Mouse (Mus musculus): ENCODE measurements around the gene Gfod1. TPM values are rescaled to one million over a fixed set of nuclear protein-coding genes. Genes with fewer than 3 reads are reported as not detected.

Gfod1 gene
- total RNA-seq, 4 experiments from 2014 or later, result 3.6 to 4.9 (median 4.3) TPM

- DNase-seq (ENCODE audit: low spot score in 2 of 2), result no peak
Observed at GRCm38 (mm10) chr13:43299171-43299570, 4.8 kb downstream of the Gfod1 start.

DNA sequence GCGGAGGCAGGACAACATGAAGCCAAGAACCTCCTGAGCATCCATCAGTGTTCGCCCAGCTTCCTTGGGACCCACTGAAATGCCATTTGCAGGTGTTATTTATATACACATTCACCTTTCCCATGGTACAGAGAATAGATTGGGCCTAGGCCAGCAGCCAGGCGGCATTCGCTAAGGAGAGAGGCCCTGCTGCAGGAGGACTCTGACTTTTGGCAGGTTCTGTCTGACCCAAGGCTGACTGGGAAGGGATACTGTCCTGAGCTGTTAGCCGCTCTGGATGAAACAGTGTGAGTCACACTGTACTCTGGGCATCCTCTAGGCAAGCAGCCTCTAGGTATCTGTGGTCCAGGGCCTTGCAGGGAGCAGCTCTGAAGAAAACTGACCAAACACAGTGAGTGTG, 6.4 kb downstream of the Gfod1 start:
- no peak for DNase-seq (ENCODE audit: low spot score in 2 of 2)

GRCm38 (mm10) chr13:43296140-43296805, 7.7 kb downstream of the Gfod1 start:
- no peak for DNase-seq (ENCODE audit: low spot score in 2 of 2)

DNA sequence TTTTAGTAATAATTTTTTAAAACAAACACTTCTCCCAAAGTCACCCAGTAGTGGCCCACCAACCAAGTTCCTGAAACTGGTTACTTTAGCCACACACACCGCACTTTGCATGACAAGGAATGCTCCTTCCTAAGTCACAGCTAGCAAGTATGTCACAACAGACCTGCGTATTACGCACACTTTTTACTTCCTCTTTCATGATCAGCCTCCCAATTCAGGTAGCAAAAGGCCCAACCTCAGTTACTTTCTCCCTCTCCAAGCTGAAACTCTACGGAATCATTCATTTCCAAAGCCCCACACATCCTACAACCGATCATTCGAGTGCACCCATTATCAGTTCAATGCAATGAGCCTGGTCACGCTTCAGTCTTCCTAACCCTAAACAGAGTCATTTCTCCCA, 8.3 kb downstream of the Gfod1 start:
- no peak for DNase-seq (ENCODE audit: low spot score in 2 of 2)

DNA sequence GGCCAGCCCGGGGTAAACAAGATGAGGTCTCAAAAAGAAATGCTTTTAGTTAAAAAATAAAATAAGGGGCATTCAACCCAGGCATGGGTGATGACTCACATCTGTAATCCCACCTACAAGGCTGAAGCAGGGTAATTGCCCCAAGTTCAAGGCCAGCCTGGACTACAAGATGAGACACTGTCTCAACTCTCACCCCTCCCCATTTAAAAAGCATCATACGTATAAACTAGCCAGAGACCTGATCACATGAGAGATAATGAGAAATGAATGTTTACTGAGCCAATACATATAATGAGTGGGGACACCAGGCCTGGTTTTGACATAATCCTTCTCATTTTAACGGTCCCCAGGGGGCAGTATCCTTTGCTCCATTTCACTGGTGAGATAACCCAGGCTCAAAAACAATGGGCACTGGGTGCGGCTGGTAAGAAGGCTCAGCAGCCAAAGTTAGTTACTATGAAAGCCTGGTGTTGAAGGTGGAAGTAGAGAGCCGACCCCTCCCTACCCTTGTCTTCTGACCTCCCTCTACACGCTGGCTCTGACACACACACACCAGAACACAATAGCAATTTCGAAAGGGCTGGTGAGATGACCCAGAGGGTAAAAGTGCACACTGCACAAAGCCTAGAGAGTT, 8.9 kb downstream of the Gfod1 start:
- DNase-seq (ENCODE audit: low spot score in 2 of 2), result no peak

- no peak for DNase-seq (ENCODE audit: low spot score in 2 of 2)
Observed at GRCm38 (mm10) chr13:43292892-43293291, 11.1 kb downstream of the Gfod1 start.

DNA sequence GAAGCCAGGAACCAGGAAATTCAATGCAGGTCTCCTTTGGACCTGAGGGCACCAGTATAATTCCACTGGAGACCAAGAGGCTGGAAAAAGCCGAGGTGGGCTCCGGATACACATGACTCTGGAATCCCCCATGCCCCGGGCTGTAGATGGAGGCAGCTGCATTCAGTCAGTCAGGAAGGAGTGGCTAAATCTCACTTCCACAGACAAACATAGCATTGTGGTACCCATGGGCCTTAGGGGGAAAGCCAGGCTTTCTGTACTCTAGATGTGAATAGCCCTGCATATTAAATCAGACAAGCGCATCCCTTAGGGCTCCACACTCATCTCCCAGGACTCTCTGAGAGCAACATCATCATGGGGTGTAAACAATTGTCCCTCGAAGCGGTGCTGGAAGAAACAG, 14.9 kb downstream of the Gfod1 start:
- no peak for DNase-seq (ENCODE audit: low spot score in 2 of 2)

DNA sequence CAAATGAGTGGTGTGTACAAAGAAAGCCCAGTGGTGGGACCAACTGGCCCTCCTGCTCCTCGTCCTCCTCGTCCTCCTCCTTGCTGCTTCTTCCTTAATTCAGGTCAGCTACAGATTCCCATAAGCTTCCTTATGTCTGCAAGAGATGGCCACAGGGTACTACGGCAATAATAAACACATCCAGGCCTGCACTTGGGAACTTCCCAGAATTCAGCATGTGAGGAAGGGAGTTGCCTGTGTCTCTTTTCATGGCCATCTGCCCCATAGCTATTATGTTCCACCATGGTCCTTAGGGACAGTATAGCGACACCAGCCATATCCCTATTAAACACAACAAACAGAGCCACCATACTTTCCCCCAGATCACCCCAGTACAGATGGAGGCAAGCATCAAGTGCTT, 15.5 kb downstream of the Gfod1 start:
- no peak for DNase-seq (ENCODE audit: low spot score in 2 of 2)

GRCm38 (mm10) chr13:43288026-43288425, 15.9 kb downstream of the Gfod1 start:
- DNase-seq (ENCODE audit: low spot score in 2 of 2), result no peak

DNA sequence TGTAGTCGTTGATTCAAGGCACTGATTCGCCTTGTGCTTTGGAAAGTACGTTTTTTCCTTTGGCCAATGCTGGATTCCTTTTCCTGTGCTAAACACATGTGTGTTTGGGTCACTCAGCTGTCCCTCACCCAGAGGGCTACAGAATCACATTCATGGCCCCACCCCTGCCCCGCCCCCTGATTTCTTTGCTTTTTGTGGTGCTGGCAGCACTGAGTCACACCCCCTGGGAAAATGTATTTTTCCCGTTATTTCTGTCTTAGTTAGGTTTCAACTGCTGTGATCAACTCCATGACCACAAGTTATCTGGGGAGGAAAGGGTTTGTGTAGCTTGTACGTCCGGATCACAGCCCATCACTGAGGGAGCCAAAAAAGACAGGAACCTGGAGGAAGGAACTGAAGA, 17.1 kb downstream of the Gfod1 start:
- no peak for DNase-seq (ENCODE audit: low spot score in 2 of 2)

- DNase-seq (ENCODE audit: low spot score in 2 of 2), result no peak
Observed at GRCm38 (mm10) chr13:43284711-43285151, 19.2 kb downstream of the Gfod1 start.

DNA sequence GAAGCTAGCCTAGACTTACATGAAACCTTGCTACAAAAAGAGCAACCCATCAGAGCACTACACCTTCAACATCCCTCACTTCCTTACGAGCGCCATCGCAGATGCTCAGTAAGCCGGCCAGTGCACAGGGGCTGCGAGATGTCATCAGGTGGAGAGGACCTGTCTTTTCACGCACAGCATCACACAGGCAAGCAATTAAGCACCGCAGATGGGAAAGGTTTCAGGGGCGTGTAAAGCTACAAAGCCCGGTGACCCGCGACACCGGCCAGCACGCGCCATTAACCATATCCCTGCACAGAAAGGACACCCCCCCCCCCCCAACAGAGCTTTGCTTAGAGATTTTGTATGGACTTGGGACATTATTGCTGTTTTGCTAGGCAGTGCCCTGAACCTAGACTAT, 30.1 kb downstream of the Gfod1 start:
- DNase-seq (ENCODE audit: low spot score in 2 of 2), result no peak

- DNase-seq (ENCODE audit: low spot score in 2 of 2), result no peak
Observed at GRCm38 (mm10) chr13:43272303-43273135, 31.5 kb downstream of the Gfod1 start.

DNA sequence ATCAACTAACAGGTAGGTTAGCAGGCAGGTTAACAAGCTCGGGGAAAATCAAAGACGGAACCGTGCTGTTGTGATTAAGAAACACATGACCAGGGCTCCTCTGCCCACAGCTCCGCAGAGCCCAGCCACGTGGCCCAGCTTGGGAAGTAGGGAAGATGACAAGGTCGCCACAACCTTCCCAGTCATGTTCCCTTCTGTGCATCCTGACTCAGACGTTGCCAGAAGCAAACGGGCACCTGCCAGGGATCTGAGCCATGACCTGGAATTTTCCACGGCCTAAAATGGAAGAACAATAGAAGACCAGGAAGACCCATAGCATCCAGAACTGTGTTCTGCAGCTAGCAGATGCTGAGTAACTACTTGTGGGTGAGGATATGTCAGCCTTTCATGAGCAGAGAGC, 32.5 kb downstream of the Gfod1 start:
- no peak for DNase-seq (ENCODE audit: low spot score in 2 of 2)

- no peak for DNase-seq (ENCODE audit: low spot score in 2 of 2)
Observed at GRCm38 (mm10) chr13:43270220-43270597, 33.8 kb downstream of the Gfod1 start.

DNA sequence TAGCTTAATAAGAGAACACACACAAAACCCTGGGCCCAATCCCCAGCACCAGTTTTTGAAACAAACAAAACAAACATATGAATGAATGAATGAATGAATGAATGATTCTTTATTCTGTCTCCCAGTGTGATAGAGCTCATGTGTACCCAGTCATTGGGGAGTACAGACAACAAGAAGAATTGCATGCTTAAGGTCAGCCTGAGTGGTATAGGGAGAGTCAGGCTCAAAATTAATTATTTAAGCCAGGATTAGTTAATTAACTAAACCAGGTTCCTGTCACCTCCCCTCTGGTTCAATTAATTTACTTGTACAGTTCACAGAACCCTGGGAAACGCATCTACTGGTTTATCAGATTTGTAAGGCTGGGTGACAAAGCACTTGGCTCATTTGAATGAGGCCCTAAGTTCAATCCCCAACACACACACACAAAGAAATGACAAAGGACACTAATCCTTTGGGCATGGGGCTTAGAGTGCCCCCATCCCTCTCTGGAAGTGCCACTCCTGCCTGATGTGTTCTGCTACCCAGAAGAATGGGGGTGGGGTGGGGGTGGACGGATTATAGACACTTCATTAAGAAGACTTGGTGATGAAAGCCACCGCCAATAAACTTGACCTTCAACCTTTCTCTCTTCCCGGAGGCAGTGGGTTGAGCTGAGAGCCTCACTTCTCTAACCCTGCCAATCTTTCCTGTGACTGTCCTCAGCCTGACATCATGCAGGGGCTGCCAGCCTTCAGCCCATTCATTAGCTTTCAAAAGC, 34.3 kb downstream of the Gfod1 start:
- no peak for DNase-seq (ENCODE audit: low spot score in 2 of 2)

DNA sequence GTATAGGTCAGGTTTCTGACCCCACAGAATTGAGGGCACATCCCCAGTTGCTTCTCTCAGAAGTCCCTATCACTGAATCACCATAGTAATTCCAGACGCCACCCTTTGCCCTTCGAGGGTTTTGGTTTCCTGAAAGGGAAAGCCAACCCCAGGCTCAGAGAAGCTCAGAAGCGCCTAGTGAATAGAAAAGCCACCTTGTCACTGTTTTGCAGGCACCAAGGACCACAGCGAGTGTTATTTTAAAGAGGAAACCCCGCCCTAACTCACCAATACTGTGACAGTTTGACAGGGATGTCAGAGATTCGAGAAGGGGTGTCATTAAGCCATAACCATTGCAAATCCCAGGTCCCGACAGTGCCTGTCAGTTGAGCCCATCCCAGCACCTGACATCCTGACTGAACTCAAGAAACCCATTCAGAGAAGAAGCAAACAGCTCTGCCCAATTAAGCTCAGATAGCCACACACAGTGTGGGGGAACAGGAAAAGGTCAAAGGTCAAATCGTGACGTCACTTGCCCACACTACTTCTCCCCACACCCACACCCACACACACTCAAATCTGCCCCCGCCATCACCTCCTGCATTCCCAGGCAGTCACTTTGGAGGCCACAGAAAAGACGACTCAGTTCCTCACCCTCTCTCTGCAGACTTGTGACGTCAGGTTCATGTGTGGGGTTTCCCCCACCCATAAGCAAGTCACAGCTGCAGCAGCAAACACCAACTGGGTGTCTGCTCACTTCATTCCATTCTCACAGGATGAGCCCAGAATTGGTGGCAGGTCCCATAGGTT, 35.2 kb downstream of the Gfod1 start:
- DNase-seq (ENCODE audit: low spot score in 2 of 2), result no peak

DNA sequence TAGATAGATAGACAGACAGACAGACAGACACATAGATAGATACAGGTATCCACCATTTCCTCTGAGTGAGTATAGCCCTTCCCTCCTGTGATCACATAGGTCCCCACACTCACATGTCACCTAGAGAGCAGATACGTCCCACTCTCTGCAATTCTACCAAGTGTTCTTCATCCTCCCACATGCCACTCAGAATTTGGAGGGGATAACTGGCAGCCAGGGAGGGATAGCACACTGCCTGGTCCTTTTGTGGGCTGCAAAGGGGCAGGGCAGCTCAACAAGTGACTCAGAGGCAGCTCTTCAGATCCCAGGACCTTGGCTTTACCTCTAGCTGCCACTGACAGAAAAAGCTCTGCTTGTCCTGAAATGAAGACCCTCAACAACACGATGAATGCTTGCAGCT, 36.1 kb downstream of the Gfod1 start:
- DNase-seq (ENCODE audit: low spot score in 2 of 2), result no peak

DNA sequence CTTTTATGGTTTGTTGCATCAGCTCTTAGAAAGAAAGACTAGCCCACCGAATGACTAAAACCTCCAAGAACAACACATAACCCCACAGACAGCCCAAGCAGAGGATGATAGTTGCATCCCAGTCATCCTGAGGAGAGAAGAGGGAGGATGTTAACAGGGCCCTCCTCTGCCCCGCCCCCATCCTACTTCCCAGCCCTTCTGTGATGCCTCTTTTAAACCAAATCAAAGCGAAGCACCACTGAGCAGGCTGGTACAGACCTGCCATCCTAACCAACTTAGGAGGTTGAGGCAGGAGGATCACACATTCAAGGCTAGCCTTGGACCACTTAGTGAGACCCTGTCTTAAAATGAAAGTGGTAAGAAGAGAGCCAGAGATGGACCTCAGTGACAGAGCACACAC, 36.8 kb downstream of the Gfod1 start:
- no peak for DNase-seq (ENCODE audit: low spot score in 2 of 2)

GRCm38 (mm10) chr13:43266333-43266732, 37.6 kb downstream of the Gfod1 start:
- DNase-seq (ENCODE audit: low spot score in 2 of 2), result no peak

DNA sequence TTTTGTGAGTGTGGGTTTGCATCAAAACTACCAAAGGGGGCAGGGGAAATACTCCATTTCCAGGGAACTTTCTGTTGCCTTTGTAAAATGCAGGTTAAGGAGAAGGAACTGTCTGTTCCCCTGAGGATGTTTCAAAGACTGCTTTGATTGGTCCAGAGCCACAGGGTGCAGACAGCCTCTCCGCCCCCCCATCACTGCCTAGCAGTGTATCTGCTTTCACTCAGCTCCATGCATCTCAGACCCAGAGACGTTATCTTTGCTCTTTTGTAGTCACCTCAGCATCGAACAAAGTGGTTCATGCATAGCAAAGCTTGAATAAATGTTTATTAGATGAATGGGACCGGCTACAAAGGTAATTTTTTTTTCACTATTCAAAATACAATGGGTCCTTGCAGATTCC, 38.9 kb downstream of the Gfod1 start:
- no peak for DNase-seq (ENCODE audit: low spot score in 2 of 2)

Data from gastrocnemius, adult 8-10 months (tissue).